Mouse (Mus musculus) heart, postnatal 36 days (tissue): ENCODE data around the gene Gm10096. TPM values are rescaled to one million over a fixed set of nuclear protein-coding genes. Genes with fewer than 3 reads are reported as not detected.
"Not testable (repeated sequence)": the region's sequence is repeated elsewhere in the genome, so short reads cannot be mapped to it uniquely, and the experiment has no call there.

Experiments used
- DNase-seq, 2 experiments: peaks; one replicate each; pipeline ENCODE4 v3.0.0; 2021 to 2022
- intact Hi-C: fragments of 180-260 bp; cut with DNase I; formaldehyde crosslinking; loops from one replicate; pipeline ENCODE4 v1.15.1; 2025
- total RNA-seq, 2 experiments: library from RNA; stranded (reverse); gene quantifications; 2 replicates each; pipeline ENCODE4 v1.2.3; 2021

Gm10096 gene
- total RNA-seq, result not detected

DNA sequence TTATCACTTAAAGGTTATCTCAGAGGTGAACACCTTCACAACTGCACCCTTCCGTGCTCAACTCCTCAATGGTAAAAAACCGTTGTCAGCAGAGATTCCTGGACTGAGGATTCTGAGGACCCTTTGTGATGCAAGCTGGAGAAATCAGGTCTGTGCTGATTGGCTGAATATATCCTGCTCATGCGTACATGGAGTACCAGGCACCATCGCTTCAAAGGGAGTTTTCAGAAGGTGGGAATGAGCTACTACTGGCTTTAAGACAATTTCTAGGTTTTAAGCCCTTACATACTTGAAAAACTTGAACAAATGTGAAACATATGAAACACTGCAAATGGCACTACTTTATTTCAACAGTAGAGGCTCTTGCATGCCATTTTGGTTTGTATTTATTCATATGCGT, at the start of gene Gm10096:
TSS of gene Gm10096 (minus strand) at position 101 of the 400 bp plus-strand sequence.
- intact Hi-C loops, DNase-seq: not testable (repeated sequence)
